Mouse (Mus musculus): ENCODE results near the gene Olfr1471. TPM values are rescaled to one million over a fixed set of nuclear protein-coding genes. Genes with fewer than 3 reads are reported as not detected.
"Not testable (repeated sequence)": the region's sequence is repeated elsewhere in the genome, so short reads cannot be mapped to it uniquely, and the experiment has no call there.

Gene Olfr1471
- not detected in 2 replicates for polyA plus RNA-seq (2012; rRNA removed)

- not testable (repeated sequence) for DNase-seq (ENCODE audit: low spot score)
Observed at GRCm38 (mm10) chr19:13443109-13443508, at the start of gene Olfr1471. Gene Olfr1471, plus strand, starts transcription at chr19:13443409.

GRCm38 (mm10) chr19:13407549-13407948 is 35.7 kb upstream of the Olfr1471 start, which contains the start of gene Olfr1469:
Gene Olfr1469, plus strand, starts transcription at chr19:13407849.
- no peak for DNase-seq (ENCODE audit: low spot score)

GRCm38 (mm10) chr19:13455986-13456385 is 12.8 kb downstream of the Olfr1471 start, which contains the start of gene Olfr1472:
Gene Olfr1472, minus strand, starts transcription at chr19:13456086.
- DNase-seq (ENCODE audit: low spot score), result no peak

- DNase-seq (ENCODE audit: low spot score), result not testable (repeated sequence)
Observed at GRCm38 (mm10) chr19:13469265-13469664, 26.1 kb downstream of the Olfr1471 start, which contains the start of gene Olfr1474. Gene Olfr1474, plus strand, starts transcription at chr19:13469565.

- no peak for DNase-seq (ENCODE audit: low spot score)
Observed at GRCm38 (mm10) chr19:13480096-13480495, 36.9 kb downstream of the Olfr1471 start, which contains the start of gene Olfr1475. Gene Olfr1475, minus strand, starts transcription at chr19:13480196.

- DNase-seq (ENCODE audit: low spot score), result no peak
Observed at GRCm38 (mm10) chr19:13500246-13500645, 57.0 kb downstream of the Olfr1471 start, which contains the start of gene Olfr1477. Gene Olfr1477, plus strand, starts transcription at chr19:13500546.

Other genes starting within 250 kb of the Olfr1471 start
- not detected in 2 replicates for gene Olfr1463, start 212.1 kb upstream of the Olfr1471 start, polyA plus RNA-seq (2012; rRNA removed)
- not detected in 2 replicates for gene Olfr1465, start 127.9 kb upstream of the Olfr1471 start, polyA plus RNA-seq (2012; rRNA removed)
- not detected in 2 replicates for gene Olfr1466, start 104.5 kb upstream of the Olfr1471 start, polyA plus RNA-seq (2012; rRNA removed)
- gene Olfr1467, start 81.2 kb upstream of the Olfr1471 start, polyA plus RNA-seq (2012; rRNA removed), result not detected in 2 replicates
- not detected in 2 replicates for gene Olfr1469, start 35.6 kb upstream of the Olfr1471 start, polyA plus RNA-seq (2012; rRNA removed)
- gene Olfr1472, start 12.7 kb downstream of the Olfr1471 start, polyA plus RNA-seq (2012; rRNA removed), result not detected in 2 replicates
- not detected in 2 replicates for gene Olfr1474, start 26.2 kb downstream of the Olfr1471 start, polyA plus RNA-seq (2012; rRNA removed)
- gene Olfr1475, start 36.8 kb downstream of the Olfr1471 start, polyA plus RNA-seq (2012; rRNA removed), result not detected in 2 replicates
- not detected in 2 replicates for gene Olfr1477, start 57.1 kb downstream of the Olfr1471 start, polyA plus RNA-seq (2012; rRNA removed)
- gene Olfr1480, start 84.5 kb downstream of the Olfr1471 start, polyA plus RNA-seq (2012; rRNA removed), result not detected in 2 replicates
- gene Olfr1484, start 140.1 kb downstream of the Olfr1471 start, polyA plus RNA-seq (2012; rRNA removed), result not detected in 2 replicates
- gene Olfr1487, start 174.0 kb downstream of the Olfr1471 start, polyA plus RNA-seq (2012; rRNA removed), result not detected in 2 replicates
- not detected in 2 replicates for gene Olfr1489, start 188.2 kb downstream of the Olfr1471 start, polyA plus RNA-seq (2012; rRNA removed)
- gene Olfr1490, start 207.7 kb downstream of the Olfr1471 start, polyA plus RNA-seq (2012; rRNA removed), result not detected in 2 replicates

Data from urinary bladder, adult 2 months (tissue).